Mouse (Mus musculus) stomach, embryonic 16.5 days (tissue): ENCODE results near the gene Ccdc121. TPM values are rescaled to one million over a fixed set of nuclear protein-coding genes. Genes with fewer than 3 reads are reported as not detected.

ENCODE experiments used
- ATAC-seq: fragments of 200-750 bp; cut with Nextera tagmentation; 2 replicates; pipeline ENCODE4 v1.8.0; 2017; ENCODE audit warnings: moderate number of reproducible peaks, moderate TSS enrichment; ENCODE audit not compliant: insufficient read depth, low FRiP score
- H3K27ac ChIP-seq: fragments of 300-500 bp; sonication (generic); 2 replicates; pipeline ENCODE4 v1.5.1; 2014; ENCODE audit warnings: low read length
- H3K27me3 ChIP-seq: fragments of 300-500 bp; sonication (generic); 2 replicates; pipeline ENCODE4 v1.6.1; 2014; ENCODE audit warnings: low read length, control low read depth, mixed read lengths; ENCODE audit not compliant: control insufficient read depth, insufficient read depth
- H3K36me3 ChIP-seq: fragments of 300-500 bp; sonication (generic); 2 replicates; pipeline ENCODE4 v1.6.1; 2014; ENCODE audit warnings: low read length; ENCODE audit not compliant: control insufficient read depth, insufficient read depth
- H3K4me1 ChIP-seq: fragments of 300-500 bp; sonication (generic); 2 replicates; pipeline ENCODE4 v1.6.1; 2014; ENCODE audit warnings: low read length, control low read depth, mixed read lengths; ENCODE audit not compliant: control insufficient read depth, insufficient read depth
- H3K4me2 ChIP-seq: fragments of 300-500 bp; sonication (generic); 2 replicates; pipeline ENCODE4 v1.6.1; 2014; ENCODE audit warnings: low read depth, low read length, mixed read lengths
- H3K4me3 ChIP-seq: fragments of 300-500 bp; sonication (generic); replicated peaks from 2 replicates; pipeline ENCODE4 v1.5.1; 2014; ENCODE audit warnings: mild to moderate bottlenecking, low read length
- H3K9ac ChIP-seq: fragments of 300-500 bp; sonication (generic); 2 replicates; pipeline ENCODE4 v1.6.1; 2014; ENCODE audit warnings: low read length
- H3K9me3 ChIP-seq: fragments of 300-500 bp; sonication (generic); replicated peaks from 2 replicates; pipeline ENCODE4 v1.6.1; 2016; ENCODE audit warnings: low read length, control low read depth; ENCODE audit not compliant: control insufficient read depth
- WGBS: fragments of 180-500 bp; shearing (Covaris S2); extraction: QIAGEN DNeasy Blood & Tissue Kit; methylation state at CpG from one replicate; pipeline ENCODE4 v1.1.7; 2014; 5-methylcytosine and 5-hydroxymethylcytosine counted together
- polyA plus RNA-seq: library from polyadenylated mRNA; unstranded; fragments of >200 nt; fragmentation: Nextera tagmentation; extraction: Ambion mirVana; gene quantifications from 2 replicates; pipeline ENCODE4 v1.2.1, GENCODE M21; 2015

The Ccdc121 gene
- polyA plus RNA-seq, 1 experiment from 2014 or later = 0.06 TPM

DNA sequence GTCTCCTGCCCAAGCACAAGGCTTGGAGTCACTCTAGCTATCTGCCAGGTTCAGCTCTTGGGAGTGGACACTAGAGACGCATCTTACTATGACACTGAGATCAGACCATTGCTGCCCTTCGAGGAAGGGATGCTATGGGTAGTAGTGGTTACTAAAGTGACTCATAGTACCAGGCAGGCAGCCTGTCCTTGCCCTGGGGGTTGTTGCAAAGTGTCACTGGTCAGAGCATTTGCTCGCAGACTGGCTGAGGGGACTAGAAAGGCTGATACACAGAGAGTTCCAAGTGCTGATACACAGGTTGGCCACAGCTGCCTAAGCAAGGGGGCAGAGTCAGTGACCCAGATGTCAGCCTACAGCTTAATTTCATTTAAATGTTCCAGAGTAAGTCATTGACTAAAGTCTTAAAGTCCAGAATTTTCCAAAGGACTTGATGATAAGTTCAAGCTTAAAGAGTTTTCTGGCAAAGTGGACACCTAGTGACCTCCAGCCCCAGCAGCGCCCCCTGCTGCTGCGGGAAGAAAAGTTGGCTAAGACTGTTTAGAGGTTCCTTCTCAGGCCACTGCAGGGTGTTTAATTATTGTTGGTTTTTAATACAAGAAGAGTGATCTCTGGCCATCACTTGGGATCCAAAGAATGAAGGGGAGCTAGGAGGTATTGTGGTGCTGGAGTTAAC, 32.6 kb upstream of the Ccdc121 start:
- WGBS = 72% methylated on average over 5 of the region's 5 CpGs

DNA sequence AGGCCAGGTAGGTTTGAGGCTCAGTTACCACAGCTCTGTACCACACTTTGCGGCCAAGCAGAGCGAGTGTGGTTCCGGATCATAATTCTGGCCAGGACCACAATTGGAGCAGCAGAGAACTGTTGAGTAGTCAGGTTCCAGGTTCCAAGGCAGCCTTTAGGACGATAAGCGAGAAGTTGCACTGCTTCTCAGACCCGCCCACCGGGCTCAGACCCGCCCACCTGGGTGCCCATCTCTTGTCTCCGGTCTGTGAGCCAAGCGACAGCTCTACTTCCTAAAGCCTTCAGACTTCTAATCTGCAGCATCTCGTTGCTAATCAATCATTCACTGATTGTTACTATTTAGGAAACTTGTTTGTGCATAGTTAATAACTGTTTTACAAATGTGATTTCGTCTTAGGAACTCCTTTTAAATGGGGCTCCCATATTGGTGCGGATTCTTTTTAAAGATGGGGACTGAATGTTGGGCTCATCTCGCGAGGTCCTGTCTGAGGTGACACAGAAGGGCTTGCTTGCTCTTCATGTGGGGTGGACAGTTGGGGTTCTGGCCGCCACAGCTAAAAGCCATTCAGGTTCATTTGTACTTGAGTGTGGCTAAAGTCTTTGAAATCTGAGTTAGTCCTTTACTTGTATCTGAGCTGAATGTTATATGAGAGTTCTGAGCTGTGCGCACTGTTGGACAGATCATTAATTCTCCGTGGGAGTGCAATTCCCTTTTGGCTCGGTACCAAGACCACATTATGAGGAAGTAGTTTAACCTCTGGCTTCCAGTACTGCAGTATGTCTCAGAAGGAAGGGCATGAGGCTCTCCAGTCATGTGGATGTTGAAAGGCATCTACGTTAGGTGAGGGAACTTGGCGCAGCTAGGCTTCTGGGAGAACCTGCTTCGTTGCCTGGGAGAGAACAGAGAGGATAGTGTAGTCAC, 28.9 kb upstream of the Ccdc121 start:
- no peak; the same call in 1 of the 2 replicates for ATAC-seq
- no peak overlapping the region for H3K4me2 ChIP-seq
- H3K27ac ChIP-seq = peak overlapping the region; percentile 26; the same call in 1 of the 2 replicates

More for the DNA sequence above, 32.6 kb upstream of the Ccdc121 start:
- no peak for ATAC-seq
- Histone ChIP-seq H3K4me2 (no peak overlapping the region), H3K9ac (no peak overlapping the region), H3K4me1 (peaks cover 11% of the 10 kb centered on the region; the same call in 1 of the 2 replicates), H3K27ac (no peak overlapping the region), H3K36me3 (no peaks in the 10 kb centered on the region), H3K27me3 (no peaks in the 10 kb centered on the region), H3K4me3 (no peak overlapping the region), H3K9me3 (no peaks in the 10 kb centered on the region)

DNA sequence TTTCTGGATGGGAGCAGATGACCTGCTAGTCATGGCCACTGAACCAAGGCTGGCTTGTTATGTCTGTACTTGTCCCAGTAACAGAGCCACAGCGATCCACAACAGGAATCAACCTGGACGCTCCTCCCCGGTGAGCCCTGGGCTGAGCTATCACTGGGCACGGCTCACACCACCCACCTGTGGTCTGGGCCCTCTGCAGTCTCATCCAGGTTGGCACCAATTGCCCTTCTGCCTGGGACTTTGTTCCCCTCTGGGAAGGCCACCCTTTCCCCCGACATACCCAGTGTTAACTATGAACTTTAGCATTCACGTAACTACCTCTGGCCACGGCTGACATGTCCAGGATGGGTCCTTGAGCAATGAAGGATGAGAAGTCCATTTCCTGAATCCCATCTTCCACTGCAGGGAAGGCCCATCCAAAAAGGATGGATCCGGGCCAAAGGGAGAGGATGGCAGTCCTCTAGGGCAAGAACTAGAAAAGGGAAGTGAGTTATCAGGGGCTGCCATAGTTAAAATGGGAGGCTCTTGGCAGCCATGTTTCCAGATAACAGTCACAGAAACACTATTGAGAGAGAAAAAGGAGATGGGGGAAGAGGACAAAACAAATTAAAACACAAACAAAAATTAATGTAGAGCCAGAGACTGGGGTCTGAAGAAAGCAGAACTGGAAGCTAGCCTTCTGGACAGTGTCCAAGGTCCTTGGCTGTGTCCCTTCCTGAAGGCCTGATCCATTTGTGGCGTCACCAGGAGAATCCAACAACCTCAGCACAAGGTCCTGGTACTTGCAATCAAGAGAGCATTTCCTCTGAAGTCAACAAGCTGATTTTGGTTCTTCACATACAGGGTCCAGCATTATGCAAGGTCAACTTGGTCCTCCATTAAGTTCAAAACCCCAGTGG, 26.6 kb upstream of the Ccdc121 start:
- 91% methylated on average over 9 of the region's 9 CpGs for WGBS
- H3K4me2 ChIP-seq = no peak overlapping the region
- no peaks in the 10 kb centered on the region for H3K36me3 ChIP-seq
- no peaks in the 10 kb centered on the region for H3K9me3 ChIP-seq
- H3K4me1 ChIP-seq = peaks cover 24% of the 10 kb centered on the region
- H3K9ac ChIP-seq = no peak overlapping the region
- H3K4me3 ChIP-seq = no peak overlapping the region
- ATAC-seq = no peak
- no peak overlapping the region for H3K27ac ChIP-seq
- no peaks in the 10 kb centered on the region for H3K27me3 ChIP-seq

More for the DNA sequence above, 28.9 kb upstream of the Ccdc121 start:
- Histone ChIP-seq H3K4me3 (no peak overlapping the region), H3K9me3 (no peaks in the 10 kb centered on the region), H3K36me3 (no peaks in the 10 kb centered on the region), H3K9ac (no peak overlapping the region), H3K4me1 (peaks cover 17% of the 10 kb centered on the region), H3K27me3 (no peaks in the 10 kb centered on the region)
- 51% methylated on average over 22 of the region's 22 CpGs for WGBS

DNA sequence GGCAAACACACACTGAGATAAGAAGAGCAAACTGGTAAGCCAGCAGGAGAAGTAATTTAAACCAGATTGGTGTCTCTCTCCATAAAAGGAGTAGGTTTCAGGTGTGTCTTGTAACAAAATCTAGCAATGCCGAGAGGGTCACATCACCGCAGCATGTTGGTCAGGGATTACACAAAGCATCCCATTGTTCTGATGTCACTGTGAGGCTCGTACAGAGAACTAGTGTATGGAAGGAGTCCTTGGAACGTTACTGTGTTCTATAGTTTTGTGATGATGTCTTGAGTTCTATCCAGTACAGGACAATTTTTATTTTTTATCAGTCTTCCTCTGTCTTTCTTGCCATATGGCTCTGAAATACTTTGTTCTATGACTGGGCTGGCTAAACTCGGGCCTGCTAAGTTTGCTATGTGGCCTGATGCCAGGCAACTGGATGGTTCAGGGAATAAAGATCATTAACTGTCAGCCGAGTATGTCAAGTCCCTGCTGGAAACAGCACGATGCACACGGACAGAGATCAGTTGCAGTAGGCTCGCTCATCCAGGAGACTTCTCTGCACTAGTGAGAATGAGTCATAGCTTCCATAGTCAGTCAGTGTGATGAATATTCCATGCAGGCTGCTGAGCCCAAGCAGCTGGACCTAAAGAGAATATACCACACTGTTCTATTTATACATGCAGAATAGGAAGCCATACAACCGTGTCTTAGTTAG, 24.1 kb upstream of the Ccdc121 start:
- H3K27ac ChIP-seq = peak overlapping the region; percentile 65
- no peaks in the 10 kb centered on the region for H3K36me3 ChIP-seq
- peaks cover 20% of the 10 kb centered on the region for H3K4me1 ChIP-seq
- H3K9ac ChIP-seq = no peak overlapping the region
- H3K4me3 ChIP-seq = no peak overlapping the region
- ATAC-seq = peak; percentile 82; the same call in 1 of the 2 replicates
- H3K27me3 ChIP-seq = no peaks in the 10 kb centered on the region
- H3K9me3 ChIP-seq = no peaks in the 10 kb centered on the region
- 0 out of 2 replicates have a peak overlapping the region, but pooled peaks have one; percentile 6 for H3K4me2 ChIP-seq
- 23% methylated on average over 10 of the region's 10 CpGs for WGBS

DNA sequence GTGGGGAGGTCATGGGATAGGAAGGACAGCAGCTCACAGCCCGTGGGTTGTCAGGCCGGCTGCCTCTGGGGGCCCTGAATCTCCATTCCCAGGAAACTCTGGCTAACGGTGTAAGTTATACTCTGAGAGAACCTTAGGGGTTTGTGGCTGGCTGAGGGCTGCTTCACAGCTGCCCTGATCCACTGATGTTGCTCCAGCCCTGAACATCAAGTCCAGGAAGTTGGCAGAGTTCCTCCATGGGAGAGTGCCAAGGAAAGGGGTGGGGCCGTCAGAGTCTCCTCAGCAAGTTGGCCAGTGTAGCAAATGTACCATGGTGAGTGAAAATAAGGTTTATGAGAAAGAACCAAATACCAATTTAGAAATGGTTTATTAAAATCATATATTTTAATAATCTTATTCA, 18.1 kb upstream of the Ccdc121 start:
- ATAC-seq = peak; percentile 67; the same call in 1 of the 2 replicates
- Histone ChIP-seq H3K9me3 (no peaks in the 10 kb centered on the region), H3K36me3 (no peaks in the 10 kb centered on the region), H3K4me2 (no peak overlapping the region), H3K4me1 (peaks cover 14% of the 10 kb centered on the region), H3K27ac (peak overlapping the region; percentile 66), H3K27me3 (no peaks in the 10 kb centered on the region), H3K4me3 (no peak overlapping the region), H3K9ac (no peak overlapping the region)
- 29% methylated on average over 4 of the region's 4 CpGs for WGBS

DNA sequence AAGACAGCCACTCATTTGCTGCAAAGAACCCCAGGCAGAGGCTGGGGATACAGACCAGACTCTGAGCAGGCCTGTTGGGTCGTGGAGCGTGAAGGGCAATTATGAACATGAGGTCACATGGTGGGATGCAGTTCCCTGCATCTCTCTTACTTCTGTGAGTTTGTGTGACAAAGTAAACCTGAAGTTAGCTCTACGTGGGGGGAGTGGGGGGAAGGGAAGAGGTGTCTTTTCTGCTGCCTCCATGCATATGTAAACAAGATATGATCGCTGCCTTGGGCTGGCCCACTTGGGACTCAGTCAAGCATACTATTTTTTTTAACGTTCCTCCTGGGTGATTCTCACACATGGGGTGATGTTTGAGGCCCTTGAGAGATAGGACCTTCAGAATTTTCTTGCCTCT, 14.7 kb upstream of the Ccdc121 start:
- ATAC-seq = no peak
- no peak overlapping the region for H3K4me3 ChIP-seq
- H3K4me1 ChIP-seq = peaks cover 10% of the 10 kb centered on the region
- WGBS = 37% methylated on average over 5 of the region's 5 CpGs
- no peak overlapping the region for H3K4me2 ChIP-seq
- H3K36me3 ChIP-seq = no peaks in the 10 kb centered on the region
- no peak overlapping the region for H3K27ac ChIP-seq
- H3K27me3 ChIP-seq = no peaks in the 10 kb centered on the region
- no peak overlapping the region for H3K9ac ChIP-seq
- no peaks in the 10 kb centered on the region for H3K9me3 ChIP-seq

DNA sequence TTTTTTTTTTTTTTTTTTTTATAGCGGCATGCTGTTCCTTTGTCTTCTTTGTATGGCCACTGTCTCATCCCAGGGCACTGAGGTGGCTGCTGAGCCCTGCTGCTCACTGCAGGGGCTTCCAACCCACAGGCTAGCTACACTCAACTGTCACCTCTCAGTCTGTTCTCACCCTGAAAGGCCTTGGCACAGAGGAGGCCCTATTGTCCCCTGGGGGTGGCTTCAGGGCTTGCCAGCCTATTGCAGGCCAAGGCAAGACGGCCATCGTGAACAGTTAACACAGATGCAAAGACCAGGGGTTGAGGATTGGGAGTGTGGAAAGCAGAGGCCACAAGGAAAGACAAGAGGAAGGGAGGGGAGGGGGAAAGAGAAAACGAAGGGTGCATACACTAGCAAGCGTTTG, 12.6 kb upstream of the Ccdc121 start:
- H3K4me1 ChIP-seq = peaks cover 4% of the 10 kb centered on the region
- no peak overlapping the region for H3K4me2 ChIP-seq
- ATAC-seq = no peak
- H3K36me3 ChIP-seq = no peaks in the 10 kb centered on the region
- no peak overlapping the region for H3K27ac ChIP-seq
- H3K9ac ChIP-seq = no peak overlapping the region
- no peak overlapping the region for H3K4me3 ChIP-seq
- WGBS = 68% methylated on average over 5 of the region's 5 CpGs
- no peaks in the 10 kb centered on the region for H3K9me3 ChIP-seq
- no peaks in the 10 kb centered on the region for H3K27me3 ChIP-seq

DNA sequence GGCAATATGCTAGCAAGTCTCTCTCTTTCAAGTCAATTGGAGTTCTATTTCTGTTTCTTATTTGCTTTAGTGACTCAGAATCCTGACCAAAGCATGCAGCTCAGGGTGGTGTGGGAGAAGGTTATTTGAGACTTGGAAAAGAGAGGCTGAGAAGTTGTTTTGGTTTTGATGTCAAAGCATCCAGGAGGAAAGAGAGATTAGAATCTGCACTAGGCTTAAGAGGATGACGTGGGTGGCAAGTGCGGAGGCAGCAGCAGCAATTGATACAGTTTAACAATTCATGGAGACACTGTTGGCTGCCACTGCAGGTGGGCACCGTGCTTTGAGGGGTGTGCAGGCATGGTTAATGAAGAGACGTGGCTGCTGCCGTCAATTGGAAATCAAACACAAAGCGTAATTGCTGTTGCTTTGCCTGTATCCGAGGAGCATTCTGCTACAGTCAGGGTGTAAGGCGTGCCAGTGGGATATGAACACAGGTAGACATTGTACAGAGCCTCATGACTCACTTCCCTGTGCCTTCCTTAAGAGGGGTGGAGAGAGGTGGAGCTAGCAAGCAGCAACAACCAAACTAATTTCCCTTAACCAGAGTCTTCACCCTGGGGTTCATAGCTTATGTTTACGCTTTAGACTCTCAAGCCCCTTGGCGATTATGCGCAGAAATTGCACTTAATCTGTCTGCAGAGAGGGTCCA, 10.3 kb upstream of the Ccdc121 start:
- H3K4me1 ChIP-seq = no peaks in the 10 kb centered on the region
- no peaks in the 10 kb centered on the region for H3K27me3 ChIP-seq
- ATAC-seq = peak; percentile 80
- WGBS = 56% methylated on average over 11 of the region's 11 CpGs
- no peaks in the 10 kb centered on the region for H3K36me3 ChIP-seq
- no peak overlapping the region for H3K9ac ChIP-seq
- H3K9me3 ChIP-seq = no peaks in the 10 kb centered on the region
- H3K27ac ChIP-seq = peak overlapping the region; percentile 44; the same call in 1 of the 2 replicates
- H3K4me2 ChIP-seq = peak overlapping the region; percentile 7; the same call in 1 of the 2 replicates
- no peak overlapping the region for H3K4me3 ChIP-seq
